Mouse (Mus musculus): ENCODE data around the gene Lonp1. TPM values are rescaled to one million over a fixed set of nuclear protein-coding genes. Genes with fewer than 3 reads are reported as not detected.
"Not testable (repeated sequence)": the region's sequence is repeated elsewhere in the genome, so short reads cannot be mapped to it uniquely, and the experiment has no call there.

Gene Lonp1
- total RNA-seq, 2 experiments from 2014 or later = 125 to 130 TPM

GRCm38 (mm10) chr17:56626260-56626659 lies 427 bp downstream of the Lonp1 start:
- DNase-seq = no peak

- DNase-seq = no peak
Observed at GRCm38 (mm10) chr17:56625495-56625894, 1.2 kb downstream of the Lonp1 start.

- DNase-seq = no peak
Observed at GRCm38 (mm10) chr17:56617628-56618027, 9.1 kb downstream of the Lonp1 start.

GRCm38 (mm10) chr17:56616725-56617124 lies 10.0 kb downstream of the Lonp1 start:
- no peak for DNase-seq

- DNase-seq = no peak
Observed at GRCm38 (mm10) chr17:56615792-56616191, 10.9 kb downstream of the Lonp1 start.

GRCm38 (mm10) chr17:56615136-56615784 lies 11.4 kb downstream of the Lonp1 start:
- DNase-seq = no peak

GRCm38 (mm10) chr17:56614391-56615135 lies 12.1 kb downstream of the Lonp1 start:
- no peak for DNase-seq

- DNase-seq = peak in 1 of 2 experiments; percentile 30
Observed at GRCm38 (mm10) chr17:56613893-56614292, 12.8 kb downstream of the Lonp1 start.

- peak; percentile 96 to 98 for DNase-seq
Observed at GRCm38 (mm10) chr17:56613236-56613844, 13.3 kb downstream of the Lonp1 start, which contains the start of gene Rpl36. Gene Rpl36, plus strand, starts transcription at chr17:56613416.

- DNase-seq = not testable (repeated sequence)
Observed at GRCm38 (mm10) chr17:56612565-56612939, 14.1 kb downstream of the Lonp1 start.

GRCm38 (mm10) chr17:56611861-56612564 lies 14.7 kb downstream of the Lonp1 start:
- DNase-seq = no peak

- no peak for DNase-seq
Observed at GRCm38 (mm10) chr17:56611323-56611722, 15.4 kb downstream of the Lonp1 start.

GRCm38 (mm10) chr17:56609452-56610171 lies 17.1 kb downstream of the Lonp1 start, which contains the start of gene 2410015M20Rik:
Gene 2410015M20Rik, minus strand, starts transcription at chr17:56609771.
- peak; percentile 97 to 98 for DNase-seq

- DNase-seq = no peak
Observed at GRCm38 (mm10) chr17:56608699-56609098, 18.0 kb downstream of the Lonp1 start.

GRCm38 (mm10) chr17:56607521-56608062 lies 19.1 kb downstream of the Lonp1 start:
- no peak for DNase-seq

GRCm38 (mm10) chr17:56605431-56605830 lies 21.3 kb downstream of the Lonp1 start:
- DNase-seq = no peak

- no peak for DNase-seq
Observed at GRCm38 (mm10) chr17:56604422-56604821, 22.3 kb downstream of the Lonp1 start.

- no peak for DNase-seq
Observed at GRCm38 (mm10) chr17:56604070-56604380, 22.7 kb downstream of the Lonp1 start.

- DNase-seq = no peak
Observed at GRCm38 (mm10) chr17:56603186-56604069, 23.3 kb downstream of the Lonp1 start.

- DNase-seq = peak; percentile 34 to 59
Observed at GRCm38 (mm10) chr17:56593527-56594271, 33.0 kb downstream of the Lonp1 start.
